8 mouse cellular contexts compared by ENCODE assay signal in genomic region chr1:36744268-36744944, GRCm38 (mm10). TPM values are rescaled to one million over a fixed set of nuclear protein-coding genes. Genes with fewer than 3 reads are reported as not detected.
DNase-seq lines count a peak whose midpoint lies in the region; ATAC-seq and TF ChIP-seq lines count a peak whose summit lies in the region.

No protein-coding gene starts in this region.

- TF ChIP-seq CTCF in midbrain, postnatal 0 days (IDR thresholded peaks at IDR 0.05) = peak; percentile 88

- peak; percentile 85 for DNase-seq in CD4-positive helper T cell, adult 2 months (ENCODE audit: low read depth, low spot score)
- peak; percentile 14 to 42 for DNase-seq in adrenal gland, postnatal 4 days (ENCODE audit: low spot score in 2 of 2)
- peak; percentile 71 for DNase-seq in embryonic facial prominence, embryonic 14.5 days (ENCODE audit: low spot score)
- DNase-seq in midbrain, postnatal 0 days (ENCODE audit: low spot score) = peak; percentile 78
- peak; percentile 48 to 69 for DNase-seq in spleen, postnatal 14 days (ENCODE audit: low spot score in 2 of 2)

- peak overlapping the region; percentile 11 for H3K4me3 ChIP-seq in embryonic facial prominence, embryonic 14.5 days (ENCODE audit: low read depth, low read length)
- H3K4me3 ChIP-seq in heart, embryonic 12.5 days = no peak overlapping the region
- H3K4me3 ChIP-seq in kidney, embryonic 16.5 days (ENCODE audit: low read length) = peak overlapping the region; percentile 18
- peak overlapping the region; percentile 19 for H3K4me3 ChIP-seq in limb, embryonic 15.5 days
- H3K4me3 ChIP-seq in midbrain, postnatal 0 days (ENCODE audit: low read depth, low read length) = peak overlapping the region; percentile 15

- no peak overlapping the region for H3K27ac ChIP-seq in embryonic facial prominence, embryonic 14.5 days (replicated peaks; ENCODE audit: low read depth, low read length)
- H3K27ac ChIP-seq in heart, embryonic 12.5 days (ENCODE audit: poor library complexity, severe bottlenecking) = no peak overlapping the region
- no peak overlapping the region for H3K27ac ChIP-seq in kidney, embryonic 16.5 days (ENCODE audit: low read length)
- no peak overlapping the region for H3K27ac ChIP-seq in limb, embryonic 15.5 days
- H3K27ac ChIP-seq in midbrain, postnatal 0 days (ENCODE audit: low read depth, low read length) = peak overlapping the region; percentile 70

- no peaks in the 10 kb centered on the region for H3K27me3 ChIP-seq in embryonic facial prominence, embryonic 14.5 days (replicated peaks; ENCODE audit: control insufficient read depth, insufficient read depth, low read length)
- H3K27me3 ChIP-seq in heart, embryonic 12.5 days (replicated peaks) = peaks cover 29% of the 10 kb centered on the region
- H3K27me3 ChIP-seq in kidney, embryonic 16.5 days (ENCODE audit: insufficient read depth, low read length) = no peaks in the 10 kb centered on the region; the same call in 1 of the 2 replicates
- H3K27me3 ChIP-seq in limb, embryonic 15.5 days = peaks cover 5% of the 10 kb centered on the region
- no peaks in the 10 kb centered on the region for H3K27me3 ChIP-seq in midbrain, postnatal 0 days (ENCODE audit: insufficient read depth, low read length)

- no peaks in the 10 kb centered on the region for H3K9me3 ChIP-seq in embryonic facial prominence, embryonic 14.5 days (ENCODE audit: control insufficient read depth, low read length)
- peaks cover 5% of the 10 kb centered on the region; the same call in 1 of the 2 replicates for H3K9me3 ChIP-seq in heart, embryonic 12.5 days (replicated peaks)
- no peaks in the 10 kb centered on the region; the same call in 1 of the 2 replicates for H3K9me3 ChIP-seq in kidney, embryonic 16.5 days (ENCODE audit: low read length)
- H3K9me3 ChIP-seq in limb, embryonic 15.5 days = no peaks in the 10 kb centered on the region
- H3K9me3 ChIP-seq in midbrain, postnatal 0 days (ENCODE audit: low read length) = no peaks in the 10 kb centered on the region

- peaks cover 5% of the 10 kb centered on the region; the same call in 1 of the 2 replicates for H3K4me1 ChIP-seq in embryonic facial prominence, embryonic 14.5 days (ENCODE audit: control insufficient read depth, insufficient read depth, low read length)
- H3K4me1 ChIP-seq in heart, embryonic 12.5 days (replicated peaks) = peaks cover 6% of the 10 kb centered on the region; the same call in 1 of the 2 replicates
- H3K4me1 ChIP-seq in kidney, embryonic 16.5 days (ENCODE audit: insufficient read depth, low read length) = no peaks in the 10 kb centered on the region
- H3K4me1 ChIP-seq in limb, embryonic 15.5 days = peaks cover 5% of the 10 kb centered on the region; the same call in 1 of the 2 replicates
- H3K4me1 ChIP-seq in midbrain, postnatal 0 days (ENCODE audit: insufficient read depth, low read length) = peaks cover 7% of the 10 kb centered on the region; the same call in 1 of the 2 replicates

- 24% methylated on average over 17 of the region's 17 CpGs for WGBS in embryonic facial prominence, embryonic 14.5 days
- WGBS in heart, embryonic 12.5 days = 32% methylated on average over 17 of the region's 17 CpGs
- 25% methylated on average over 17 of the region's 17 CpGs for WGBS in kidney, embryonic 16.5 days
- 23% methylated on average over 17 of the region's 17 CpGs for WGBS in limb, embryonic 15.5 days
- 13% methylated on average over 17 of the region's 17 CpGs for WGBS in midbrain, postnatal 0 days

- H3K9ac ChIP-seq in embryonic facial prominence, embryonic 14.5 days (ENCODE audit: low read depth, low read length) = no peak overlapping the region
- no peak overlapping the region for H3K9ac ChIP-seq in heart, embryonic 12.5 days
- no peak overlapping the region for H3K9ac ChIP-seq in kidney, embryonic 16.5 days (replicated peaks; ENCODE audit: low read length)
- H3K9ac ChIP-seq in limb, embryonic 15.5 days = no peak overlapping the region
- H3K9ac ChIP-seq in midbrain, postnatal 0 days (replicated peaks; ENCODE audit: low read length, poor library complexity, severe bottlenecking) = 0 out of 2 replicates have a peak overlapping the region, but pooled peaks have one; percentile 19

- no peaks in the 10 kb centered on the region for H3K36me3 ChIP-seq in embryonic facial prominence, embryonic 14.5 days (ENCODE audit: control insufficient read depth, insufficient read depth, low read length)
- no peaks in the 10 kb centered on the region for H3K36me3 ChIP-seq in heart, embryonic 12.5 days
- no peaks in the 10 kb centered on the region for H3K36me3 ChIP-seq in kidney, embryonic 16.5 days (ENCODE audit: insufficient read depth, low read length)
- no peaks in the 10 kb centered on the region for H3K36me3 ChIP-seq in limb, embryonic 15.5 days
- H3K36me3 ChIP-seq in midbrain, postnatal 0 days (ENCODE audit: insufficient read depth, low read length) = no peaks in the 10 kb centered on the region

- H3K4me2 ChIP-seq in embryonic facial prominence, embryonic 14.5 days (ENCODE audit: low read depth, low read length) = peak overlapping the region; percentile 38
- peak overlapping the region; percentile 38 for H3K4me2 ChIP-seq in heart, embryonic 12.5 days
- peak overlapping the region; percentile 46 for H3K4me2 ChIP-seq in kidney, embryonic 16.5 days (replicated peaks; ENCODE audit: low read depth, low read length)
- H3K4me2 ChIP-seq in limb, embryonic 15.5 days = peak overlapping the region; percentile 39
- peak overlapping the region; percentile 43 for H3K4me2 ChIP-seq in midbrain, postnatal 0 days (ENCODE audit: low read depth, low read length, poor library complexity, severe bottlenecking)

- peak; percentile 64 for ATAC-seq in embryonic facial prominence, embryonic 14.5 days (ENCODE audit: low read depth)
- peak; percentile 11; the same call in 1 of the 2 replicates for ATAC-seq in heart, embryonic 12.5 days (ENCODE audit: insufficient number of reproducible peaks, low FRiP score)
- ATAC-seq in kidney, embryonic 16.5 days (ENCODE audit: low FRiP score, low TSS enrichment) = 0 out of 2 replicates have a peak, but pooled peaks have one; percentile 23
- ATAC-seq in limb, embryonic 15.5 days (ENCODE audit: insufficient number of reproducible peaks, low FRiP score, low TSS enrichment, low read depth) = no peak
- peak; percentile 82 for ATAC-seq in midbrain, postnatal 0 days (ENCODE audit: low FRiP score)

RNA-seq across cellular contexts. Expression of gene Zap70, which starts 17.2 kb away (rescaled TPM):
- total RNA-seq in adrenal gland, postnatal 4 days (2021) = under 1 TPM; 0.28 to 0.40 TPM
- polyA plus RNA-seq in embryonic facial prominence, embryonic 14.5 days (2014; fragmentation: Nextera tagmentation; extraction: Ambion mirVana) = 0.36 and 0.67 TPM in 2 replicates
- 0.33 and 0.50 TPM in 2 replicates for polyA plus RNA-seq in heart, embryonic 12.5 days (2016; fragmentation: Nextera tagmentation; extraction: Ambion mirVana)
- polyA plus RNA-seq in kidney, embryonic 16.5 days (2015; fragmentation: Nextera tagmentation; extraction: Ambion mirVana) = 0.28 and 0.54 TPM in 2 replicates
- 0.68 and 0.98 TPM in 2 replicates for polyA plus RNA-seq in limb, embryonic 15.5 days (2015; fragmentation: Nextera tagmentation; extraction: Ambion mirVana)
- 2.2 and 3.3 TPM in 2 replicates for total RNA-seq in midbrain, postnatal 0 days (2014; rRNA removed)
- polyA plus RNA-seq in midbrain, postnatal 0 days (2015; fragmentation: Nextera tagmentation; extraction: Ambion mirVana) = 2.4 and 2.6 TPM in 2 replicates

RNA-seq across cellular contexts. Expression of gene Actr1b, which starts 30.2 kb away (rescaled TPM):
- total RNA-seq in adrenal gland, postnatal 4 days (2021) = 100 to 1,000 TPM; 133 to 143 TPM
- 92.7 and 96.4 TPM in 2 replicates for polyA plus RNA-seq in embryonic facial prominence, embryonic 14.5 days (2014; fragmentation: Nextera tagmentation; extraction: Ambion mirVana)
- 95.0 and 103 TPM in 2 replicates for polyA plus RNA-seq in heart, embryonic 12.5 days (2016; fragmentation: Nextera tagmentation; extraction: Ambion mirVana)
- polyA plus RNA-seq in kidney, embryonic 16.5 days (2015; fragmentation: Nextera tagmentation; extraction: Ambion mirVana) = 118 and 123 TPM in 2 replicates
- polyA plus RNA-seq in limb, embryonic 15.5 days (2015; fragmentation: Nextera tagmentation; extraction: Ambion mirVana) = 102 and 107 TPM in 2 replicates
- total RNA-seq in midbrain, postnatal 0 days (2014; rRNA removed) = 139 TPM in 2 replicates
- 113 and 120 TPM in 2 replicates for polyA plus RNA-seq in midbrain, postnatal 0 days (2015; fragmentation: Nextera tagmentation; extraction: Ambion mirVana)

RNA-seq across cellular contexts. Expression of gene 4933424G06Rik, which starts 34.5 kb away (rescaled TPM):
- total RNA-seq in adrenal gland, postnatal 4 days (2021) = not detected
- not detected in 2 replicates for polyA plus RNA-seq in embryonic facial prominence, embryonic 14.5 days (2014; fragmentation: Nextera tagmentation; extraction: Ambion mirVana)
- polyA plus RNA-seq in heart, embryonic 12.5 days (2016; fragmentation: Nextera tagmentation; extraction: Ambion mirVana) = not detected in 2 replicates
- polyA plus RNA-seq in kidney, embryonic 16.5 days (2015; fragmentation: Nextera tagmentation; extraction: Ambion mirVana) = 0.26 TPM in 1 of 2 replicates, not detected in the other
- 0.28 TPM in 1 of 2 replicates, not detected in the other for polyA plus RNA-seq in limb, embryonic 15.5 days (2015; fragmentation: Nextera tagmentation; extraction: Ambion mirVana)
- not detected in 2 replicates for total RNA-seq in midbrain, postnatal 0 days (2014; rRNA removed)
- 0.81 and 2.1 TPM in 2 replicates for polyA plus RNA-seq in midbrain, postnatal 0 days (2015; fragmentation: Nextera tagmentation; extraction: Ambion mirVana)

RNA-seq across cellular contexts. Expression of gene Cox5b, which starts 53.2 kb away (rescaled TPM):
- total RNA-seq in adrenal gland, postnatal 4 days (2021) = 100 to 1,000 TPM; 707 to 717 TPM
- 579 and 661 TPM in 2 replicates for polyA plus RNA-seq in embryonic facial prominence, embryonic 14.5 days (2014; fragmentation: Nextera tagmentation; extraction: Ambion mirVana)
- polyA plus RNA-seq in heart, embryonic 12.5 days (2016; fragmentation: Nextera tagmentation; extraction: Ambion mirVana) = 1,063 and 1,083 TPM in 2 replicates
- polyA plus RNA-seq in kidney, embryonic 16.5 days (2015; fragmentation: Nextera tagmentation; extraction: Ambion mirVana) = 681 and 722 TPM in 2 replicates
- 500 and 517 TPM in 2 replicates for polyA plus RNA-seq in limb, embryonic 15.5 days (2015; fragmentation: Nextera tagmentation; extraction: Ambion mirVana)
- total RNA-seq in midbrain, postnatal 0 days (2014; rRNA removed) = 346 and 362 TPM in 2 replicates
- polyA plus RNA-seq in midbrain, postnatal 0 days (2015; fragmentation: Nextera tagmentation; extraction: Ambion mirVana) = 835 and 901 TPM in 2 replicates

Comparison
In these comparisons a context has a peak if more than half of its experiments do, and no peak if none do; other contexts are left out.
1. DNase-seq: peak in every context shown above with its lines; median percentile 85 in CD4-positive helper T cell, adult 2 months; 78 in midbrain, postnatal 0 days; 71 in embryonic facial prominence, embryonic 14.5 days; 58 in spleen, postnatal 14 days; 28 in adrenal gland, postnatal 4 days.